ENCODE assay signal across 26 mouse cellular contexts in genomic region chr8:121123113-121123512, GRCm38 (mm10). TPM values are rescaled to one million over a fixed set of nuclear protein-coding genes. Genes with fewer than 3 reads are reported as not detected.
"Had no signal": no experiment of that assay in that cellular context is flagged by ENCODE, and none has a peak within 500 bp of the region (broad histone marks: within the 10 kb centered on the region; RNA-seq: fewer than 3 reads in every experiment).

No protein-coding gene starts in this region.

- H3K36me3 ChIP-seq: intestine, embryonic 15.5 days; limb, embryonic 10.5 days; limb, embryonic 13.5 days; liver, embryonic 12.5 days; liver, embryonic 15.5 days; lung, embryonic 15.5 days; midbrain, embryonic 10.5 days; neural tube, embryonic 12.5 days; neural tube, embryonic 15.5 days had no signal

- H3K9me3 ChIP-seq: intestine, embryonic 15.5 days; limb, embryonic 10.5 days; liver, embryonic 12.5 days; liver, embryonic 15.5 days; lung, embryonic 15.5 days; megakaryocyte, embryonic 14.5 days; neural tube, embryonic 15.5 days had no signal

- H3K27ac ChIP-seq: intestine, embryonic 15.5 days; layer of hippocampus, adult 2 months; limb, embryonic 10.5 days; limb, embryonic 13.5 days; liver, embryonic 12.5 days; liver, embryonic 15.5 days; lung, embryonic 15.5 days; midbrain, embryonic 10.5 days; neural tube, embryonic 12.5 days; neural tube, embryonic 15.5 days; stomach, postnatal 0 days had no signal

- DNase-seq: kidney, adult 18-20 months; kidney, postnatal 25 days; layer of hippocampus, adult 9-11 months; liver; lung, adult 18-20 months; lung, postnatal 10 days; lung, postnatal 36 days; midbrain, embryonic 14.5 days; right cerebral cortex, adult 18-20 months; right cerebral cortex, postnatal 14 days; right cerebral cortex, postnatal 4 days; thymus, adult 2 months; thymus, postnatal 14 days; thymus, postnatal 4 days had no signal

- H3K4me3 ChIP-seq: intestine, embryonic 15.5 days; layer of hippocampus, adult 2 months; limb, embryonic 10.5 days; limb, embryonic 13.5 days; liver, embryonic 12.5 days; liver, embryonic 15.5 days; lung, embryonic 15.5 days; megakaryocyte, embryonic 14.5 days; midbrain, embryonic 10.5 days; neural tube, embryonic 12.5 days; neural tube, embryonic 15.5 days had no signal

- ATAC-seq: intestine, embryonic 15.5 days; liver, embryonic 12.5 days had no signal

- H3K4me2 ChIP-seq: intestine, embryonic 15.5 days; limb, embryonic 13.5 days; liver, embryonic 12.5 days; liver, embryonic 15.5 days; lung, embryonic 15.5 days; neural tube, embryonic 12.5 days; neural tube, embryonic 15.5 days had no signal

- H3K9ac ChIP-seq: intestine, embryonic 15.5 days; limb, embryonic 13.5 days; liver, embryonic 12.5 days; liver, embryonic 15.5 days; lung, embryonic 15.5 days; neural tube, embryonic 12.5 days; neural tube, embryonic 15.5 days had no signal

RNA-seq across cellular contexts. Expression of gene Foxl1, which starts 4.6 kb away (rescaled TPM):
- polyA plus RNA-seq: midbrain, embryonic 14.5 days had no signal

RNA-seq across cellular contexts. Expression of gene Foxc2, which starts 7.1 kb away (rescaled TPM):
- polyA plus RNA-seq: liver, embryonic 15.5 days had no signal
